Mouse (Mus musculus) adrenal gland, adult 18-20 months (tissue): ENCODE results near the gene Usp21. TPM values are rescaled to one million over a fixed set of nuclear protein-coding genes. Genes with fewer than 3 reads are reported as not detected.
"Not testable (repeated sequence)": the region's sequence is repeated elsewhere in the genome, so short reads cannot be mapped to it uniquely, and the experiment has no call there.

ENCODE experiments used
- DNase-seq, 2 experiments: peaks; one replicate each; pipeline ENCODE4 v3.0.0; 2021 to 2022; ENCODE audit warnings: low spot score in 2 of 2
- total RNA-seq, 2 experiments: library from RNA; stranded (reverse); gene quantifications; 1 replicate in 1 of 2; 2 replicates in 1 of 2; pipeline ENCODE4 v1.2.3; 2021

The Usp21 gene
- total RNA-seq, 2 experiments from 2014 or later: 38.5 to 41.8 TPM

- DNase-seq: peak in 1 of 2 experiments; percentile 52
Observed at GRCm38 (mm10) chr1:171247453-171247841, 40.3 kb downstream of the Usp21 start.

GRCm38 (mm10) chr1:171246709-171247452 lies 40.9 kb downstream of the Usp21 start:
- peak; percentile 97 for DNase-seq

GRCm38 (mm10) chr1:171245353-171245752 lies 42.4 kb downstream of the Usp21 start:
- no peak for DNase-seq

- not testable (repeated sequence) for DNase-seq
Observed at GRCm38 (mm10) chr1:171241952-171242351, 45.8 kb downstream of the Usp21 start.

DNA sequence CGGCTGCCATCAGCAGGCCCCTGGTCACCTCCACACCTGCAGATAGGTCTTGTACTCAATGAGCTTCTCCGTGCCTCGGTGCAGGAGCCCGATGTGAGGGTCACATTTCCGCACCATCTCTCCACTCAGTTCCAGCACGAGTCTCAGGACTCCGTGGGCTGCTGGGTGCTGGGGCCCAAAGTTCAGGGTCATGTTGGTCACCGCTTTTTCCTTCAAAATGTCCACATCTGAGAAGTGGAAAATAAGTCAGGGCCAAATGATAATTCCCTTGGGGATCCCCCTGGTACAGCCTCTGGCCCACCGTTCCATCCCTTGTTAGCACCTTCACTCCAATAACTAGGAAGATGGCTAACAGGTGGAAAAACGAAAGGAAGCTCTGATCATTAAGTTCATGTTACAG lies 46.9 kb downstream of the Usp21 start:
- no peak for DNase-seq

DNA sequence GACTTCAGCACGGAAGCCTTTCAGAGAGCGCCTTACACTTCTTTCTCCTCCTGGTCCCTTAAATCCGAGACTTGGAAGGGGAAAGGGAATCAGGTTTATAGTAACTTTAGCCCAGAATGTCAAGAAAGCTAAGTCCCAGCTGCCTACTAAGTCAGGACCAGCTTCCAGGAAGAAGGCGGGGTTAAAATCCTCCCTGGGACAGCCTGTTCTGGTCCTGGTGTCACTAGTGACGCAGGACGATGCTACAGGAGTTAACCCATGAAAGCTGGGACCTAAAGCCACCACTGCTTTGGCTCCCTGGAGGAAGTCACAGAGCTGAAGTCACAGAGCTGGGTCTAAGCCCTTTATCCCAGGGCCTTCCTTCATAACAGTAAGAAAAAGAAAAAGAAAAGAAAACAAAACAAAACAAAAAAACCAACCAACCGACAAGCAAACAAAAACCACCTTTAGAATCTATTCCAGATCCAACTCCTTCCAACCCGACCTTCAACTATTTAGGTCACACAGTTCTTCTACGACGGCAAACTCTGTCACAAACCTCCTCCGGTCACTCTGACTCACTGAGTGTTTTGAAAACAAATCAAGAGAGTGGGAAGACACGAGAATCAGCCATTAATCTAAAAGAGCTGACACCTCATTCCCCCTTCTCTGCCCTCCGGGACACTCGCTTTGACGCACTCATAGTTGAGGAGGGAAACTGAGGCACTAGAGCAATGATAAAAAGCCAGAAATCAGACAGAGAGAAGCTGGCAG lies 47.6 kb downstream of the Usp21 start:
- DNase-seq: peak; percentile 53 to 57

GRCm38 (mm10) chr1:171238463-171238862 lies 49.3 kb downstream of the Usp21 start:
- DNase-seq: peak; percentile 70 to 71

DNA sequence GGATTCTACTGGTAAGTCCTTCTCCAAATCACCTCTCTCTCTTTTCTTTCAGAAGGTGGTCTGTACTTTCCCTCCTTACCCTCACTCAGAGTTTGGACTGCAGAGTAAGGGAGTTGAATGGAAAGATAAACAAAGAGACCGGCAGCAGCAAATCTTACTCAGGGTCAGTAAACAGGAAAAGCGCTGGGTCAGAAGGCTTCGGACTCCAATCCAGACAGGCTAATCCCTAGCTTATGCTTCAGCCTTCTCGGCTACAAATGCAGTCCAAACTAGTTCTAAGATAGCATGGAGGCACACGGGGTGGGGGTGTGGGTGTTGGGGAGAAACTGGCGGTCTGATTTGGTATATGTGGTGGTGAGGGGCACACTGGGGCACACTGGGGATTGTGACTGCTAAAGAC lies 50.4 kb downstream of the Usp21 start:
- no peak for DNase-seq

- DNase-seq: no peak
Observed at GRCm38 (mm10) chr1:171235791-171236190, 52.0 kb downstream of the Usp21 start.

- no peak for DNase-seq
Observed at GRCm38 (mm10) chr1:171234538-171234937, 53.3 kb downstream of the Usp21 start.

- no peak for DNase-seq
Observed at GRCm38 (mm10) chr1:171234126-171234525, 53.7 kb downstream of the Usp21 start, which contains the start of gene Fcer1g. Gene Fcer1g, minus strand, starts transcription at chr1:171234365.

DNA sequence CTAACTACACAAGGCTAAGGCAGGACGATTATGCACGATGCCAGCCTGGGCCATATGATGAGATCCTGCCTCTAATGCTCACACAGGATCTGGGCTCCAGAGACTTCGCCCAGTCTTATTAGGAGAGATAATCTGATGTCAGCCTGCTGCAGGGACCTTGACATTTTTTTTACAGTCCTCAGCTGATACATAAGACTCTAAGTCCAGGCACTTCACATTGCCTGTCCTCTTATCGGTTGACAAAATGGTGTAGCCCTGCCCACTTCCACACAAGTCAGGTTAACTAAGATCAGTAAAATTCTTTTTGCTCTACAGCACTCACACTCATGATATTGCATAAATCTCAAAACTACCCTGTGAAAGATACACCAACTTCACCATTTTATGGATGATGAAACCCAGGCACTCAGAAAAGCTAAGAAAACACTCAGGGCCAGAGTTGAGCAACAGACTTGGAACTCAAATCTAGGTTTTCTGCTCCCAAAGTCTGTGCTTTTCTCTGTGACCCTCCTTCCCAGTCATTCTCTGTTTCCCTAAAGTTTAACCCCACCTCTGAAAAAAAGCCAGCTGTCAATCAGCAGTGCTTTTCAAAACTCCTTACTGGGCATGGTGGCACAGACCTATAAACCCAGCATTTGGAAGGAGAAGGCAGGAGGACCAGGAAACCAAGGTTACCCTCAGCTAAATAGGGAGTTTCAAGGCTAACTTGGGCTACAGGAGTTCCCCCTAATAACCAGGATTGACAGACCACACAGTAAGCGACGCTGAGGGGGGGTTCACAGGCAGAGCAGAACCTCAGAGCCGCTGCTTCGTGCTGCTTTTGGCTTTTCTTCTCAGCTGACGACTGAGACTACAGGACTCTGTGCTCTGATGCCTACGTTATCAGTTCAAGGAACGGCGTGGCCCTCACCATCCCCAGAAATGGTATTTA lies 54.7 kb downstream of the Usp21 start:
- no peak for DNase-seq

- no peak for DNase-seq
Observed at GRCm38 (mm10) chr1:171232348-171232747, 55.4 kb downstream of the Usp21 start.

Other genes with a start within 250 kb of the Usp21 start
- 10 to 100 TPM; 17.7 to 32.8 TPM for gene Fcgr3, start 223.1 kb downstream of the Usp21 start, total RNA-seq
- gene Cfap126, start 174.1 kb downstream of the Usp21 start, total RNA-seq: 1 to 10 TPM; 3.0 to 4.2 TPM
- gene Sdhc, start 137.4 kb downstream of the Usp21 start, total RNA-seq: 100 to 1,000 TPM; 450 to 629 TPM
- 1 to 10 TPM in 1 of 2 experiments, under 1 TPM in 1; 0.73 to 1.2 TPM for gene Mpz, start 137.3 kb downstream of the Usp21 start, total RNA-seq
- 10 to 100 TPM; 51.7 to 52.5 TPM for gene Pcp4l1, start 91.7 kb downstream of the Usp21 start, total RNA-seq
- gene Nr1i3, start 74.0 kb downstream of the Usp21 start, total RNA-seq: not detected
- gene Tomm40l, start 65.5 kb downstream of the Usp21 start, total RNA-seq: 10 to 100 TPM; 47.7 to 67.0 TPM
- 1 to 10 TPM; 4.2 to 4.6 TPM for gene Apoa2, start 62.9 kb downstream of the Usp21 start, total RNA-seq
- 10 to 100 TPM; 23.2 to 46.7 TPM for gene Fcer1g, start 53.6 kb downstream of the Usp21 start, total RNA-seq
- gene Adamts4, start 37.6 kb downstream of the Usp21 start, total RNA-seq: 1 to 10 TPM; 1.5 to 3.8 TPM
- gene Ndufs2, start 36.6 kb downstream of the Usp21 start, total RNA-seq: 1,000 to 10,000 TPM in 1 of 2 experiments, 100 to 1,000 TPM in 1; 683 to 1,034 TPM
- gene B4galt3, start 17.7 kb downstream of the Usp21 start, total RNA-seq: 10 to 100 TPM; 30.5 to 37.8 TPM
- 10 to 100 TPM; 39.4 to 43.1 TPM for gene Ppox, start 6.8 kb downstream of the Usp21 start, total RNA-seq
- gene Ufc1, start 7.0 kb upstream of the Usp21 start, total RNA-seq: 100 to 1,000 TPM; 147 to 168 TPM
- 10 to 100 TPM; 38.1 to 38.3 TPM for gene Dedd, start 41.2 kb upstream of the Usp21 start, total RNA-seq
- 10 to 100 TPM; 68.9 to 71.0 TPM for gene Nit1, start 57.7 kb upstream of the Usp21 start, total RNA-seq
- 100 to 1,000 TPM; 137 to 168 TPM for gene Pfdn2, start 57.7 kb upstream of the Usp21 start, total RNA-seq
- 1 to 10 TPM; 1.3 to 2.4 TPM for gene Klhdc9, start 72.8 kb upstream of the Usp21 start, total RNA-seq
- gene Nectin4, start 82.1 kb upstream of the Usp21 start, total RNA-seq: under 1 TPM; 0.20 to 0.45 TPM
- 1 to 10 TPM; 3.6 to 6.8 TPM for gene Arhgap30, start 101.0 kb upstream of the Usp21 start, total RNA-seq
- 10 to 100 TPM; 51.7 to 53.5 TPM for gene Usf1, start 123.3 kb upstream of the Usp21 start, total RNA-seq
- 1 to 10 TPM; 3.1 to 4.0 TPM for gene Tstd1, start 130.9 kb upstream of the Usp21 start, total RNA-seq
- gene F11r, start 149.5 kb upstream of the Usp21 start, total RNA-seq: 10 to 100 TPM; 29.3 to 36.4 TPM
- 1 to 10 TPM; 5.7 to 6.5 TPM for gene Alyref2, start 215.5 kb upstream of the Usp21 start, total RNA-seq
- gene Itln1, start 247.3 kb upstream of the Usp21 start, total RNA-seq: not detected